Mouse (Mus musculus): Measurements from ENCODE around the gene Pm20d1.
"Not testable (repeated sequence)": the region's sequence is repeated elsewhere in the genome, so short reads cannot be mapped to it uniquely, and the experiment has no call there.

Gene Pm20d1

DNA sequence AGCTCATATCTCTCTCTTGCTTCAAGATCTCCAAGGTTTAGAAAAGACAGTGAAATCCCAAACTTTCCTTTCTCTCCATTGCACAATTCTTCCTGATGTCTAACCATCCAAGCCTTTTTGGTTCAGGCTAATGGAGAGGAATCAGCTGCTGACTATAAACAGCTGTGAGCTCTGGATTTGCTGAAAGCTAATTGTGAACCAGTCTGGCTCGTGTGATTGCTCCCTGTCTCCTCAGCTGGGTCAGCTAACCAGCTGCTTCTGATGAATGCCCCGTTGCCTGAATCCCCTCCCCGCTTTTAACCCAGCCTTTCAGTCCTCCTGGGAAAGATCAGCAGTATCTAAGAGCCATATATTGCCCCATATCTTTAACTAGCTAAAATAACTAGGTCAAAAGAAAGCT, 2.6 kb upstream of the Pm20d1 start:
- DNase-seq (ENCODE audit: low read depth, low spot score): no peak

DNA sequence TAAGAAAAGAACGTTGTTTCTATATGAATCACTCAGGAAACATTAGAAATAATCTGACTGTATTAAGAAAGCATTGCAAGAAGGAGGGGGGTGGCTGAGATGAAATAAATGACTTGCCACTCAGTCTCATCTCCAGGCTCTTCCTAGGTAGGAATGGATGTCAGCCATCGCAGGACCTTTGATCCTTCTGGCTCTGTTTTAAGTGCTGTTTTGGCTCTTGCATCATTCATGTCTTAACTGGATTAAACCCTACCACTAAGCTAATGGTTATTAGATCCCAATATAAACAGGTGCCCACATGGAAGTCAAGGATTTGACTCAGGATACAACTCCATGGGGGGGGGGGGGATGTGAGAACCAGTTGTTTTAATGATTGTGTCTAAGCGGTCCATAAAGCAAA, 2.0 kb upstream of the Pm20d1 start:
- no peak for DNase-seq (ENCODE audit: low read depth, low spot score)

GRCm38 (mm10) chr1:131800001-131800400, 2.8 kb downstream of the Pm20d1 start:
- no peak for DNase-seq (ENCODE audit: low read depth, low spot score)

- no peak for DNase-seq (ENCODE audit: low read depth, low spot score)
Observed at GRCm38 (mm10) chr1:131801071-131801470, 3.9 kb downstream of the Pm20d1 start.

DNA sequence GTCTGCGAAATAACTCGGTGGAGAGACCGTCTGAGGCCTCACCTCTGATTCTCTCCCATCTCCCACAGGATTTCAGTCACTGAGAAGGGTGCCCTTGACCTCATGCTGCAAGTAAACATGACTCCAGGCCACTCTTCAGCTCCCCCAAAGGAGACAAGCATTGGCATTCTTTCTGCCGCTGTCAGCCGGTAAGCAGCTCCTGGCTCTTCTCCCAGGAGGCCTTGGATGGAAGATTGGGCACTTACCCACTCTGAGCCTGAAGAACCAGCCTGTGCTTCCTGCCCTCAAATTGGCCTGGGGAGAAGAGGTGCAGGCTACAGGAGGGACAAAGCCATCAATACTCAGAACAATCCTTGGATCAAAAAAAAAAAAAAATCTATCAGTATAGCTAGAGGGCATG, 5.5 kb downstream of the Pm20d1 start:
- DNase-seq (ENCODE audit: low read depth, low spot score): no peak

DNA sequence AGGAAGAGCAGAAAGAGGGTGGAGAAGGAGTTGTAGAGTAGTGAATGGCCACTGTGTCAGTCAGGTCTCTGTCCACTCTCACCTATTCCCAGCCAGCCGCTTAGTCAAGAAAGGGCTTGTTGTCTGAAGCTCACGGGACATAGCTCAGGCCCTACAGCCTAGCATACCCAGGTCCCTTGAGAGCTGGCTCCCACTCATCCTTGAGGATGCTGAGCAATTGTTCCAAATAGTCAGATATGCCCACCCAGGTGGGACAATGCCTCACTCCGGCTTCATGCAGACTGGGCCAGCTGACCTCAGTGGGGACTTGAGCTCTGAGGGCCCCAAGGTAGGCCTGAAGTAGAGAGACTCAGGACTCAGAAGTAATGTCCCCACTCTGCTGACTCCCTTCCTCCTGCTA, 7.0 kb downstream of the Pm20d1 start:
- no peak for DNase-seq (ENCODE audit: low read depth, low spot score)

- DNase-seq (ENCODE audit: low read depth, low spot score): no peak
Observed at GRCm38 (mm10) chr1:131808986-131809385, 11.8 kb downstream of the Pm20d1 start.

- no peak for DNase-seq (ENCODE audit: low read depth, low spot score)
Observed at GRCm38 (mm10) chr1:131809651-131810050, 12.5 kb downstream of the Pm20d1 start.

- no peak for DNase-seq (ENCODE audit: low read depth, low spot score)
Observed at GRCm38 (mm10) chr1:131811393-131811792, 14.2 kb downstream of the Pm20d1 start.

GRCm38 (mm10) chr1:131812006-131812405, 14.8 kb downstream of the Pm20d1 start:
- no peak for DNase-seq (ENCODE audit: low read depth, low spot score)

DNA sequence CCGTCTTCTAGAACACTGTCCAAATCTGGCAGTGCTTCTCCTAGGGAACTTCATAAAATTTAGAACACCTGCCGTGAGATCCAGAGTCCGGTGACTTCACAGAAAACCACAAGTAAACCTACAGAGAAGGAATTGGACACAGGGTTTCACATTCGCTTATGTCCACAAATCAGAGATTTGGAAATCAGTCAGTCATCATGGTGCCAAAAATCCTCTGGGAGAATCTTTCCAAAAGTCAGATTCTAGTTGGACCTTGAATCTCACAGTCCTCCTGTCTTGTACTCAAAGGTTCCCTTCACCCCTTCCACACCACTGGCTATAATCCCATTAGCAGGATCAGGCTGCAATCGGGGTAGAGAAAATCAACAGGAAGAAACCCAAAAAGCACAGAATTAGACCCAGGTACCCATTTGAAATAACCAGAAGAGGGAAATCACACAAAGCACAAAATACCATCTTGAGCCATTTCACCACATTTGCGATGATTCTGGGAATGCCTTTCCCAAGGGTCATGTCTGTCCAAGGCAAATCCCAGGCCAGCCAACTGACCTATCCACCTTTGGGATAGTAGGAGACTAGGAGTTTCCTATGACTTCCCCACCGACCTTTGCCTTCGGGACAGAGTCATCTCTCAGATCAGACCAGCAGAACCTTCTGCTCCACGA, 15.6 kb downstream of the Pm20d1 start:
- DNase-seq (ENCODE audit: low read depth, low spot score): no peak

DNA sequence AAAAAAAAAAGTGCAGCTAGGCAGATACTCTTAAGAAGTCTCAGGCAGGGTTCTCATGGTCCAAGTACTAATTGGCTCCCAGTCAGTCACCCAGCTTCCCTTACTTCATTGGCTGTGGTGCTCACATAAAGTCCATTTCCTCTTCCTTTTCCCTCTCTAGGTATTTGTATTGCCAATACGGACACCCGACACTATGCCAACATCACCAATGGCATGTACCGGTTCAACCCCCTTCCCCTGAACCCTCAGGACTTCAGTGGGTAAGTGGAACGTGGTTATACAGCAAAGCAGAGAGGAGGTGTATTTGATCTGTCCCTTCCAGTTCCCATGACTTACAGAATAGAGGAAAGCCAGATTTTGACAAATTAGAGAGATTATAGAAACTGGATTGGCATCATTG, 16.6 kb downstream of the Pm20d1 start:
- no peak for DNase-seq (ENCODE audit: low read depth, low spot score)

GRCm38 (mm10) chr1:131814191-131814590, 17.0 kb downstream of the Pm20d1 start:
- DNase-seq (ENCODE audit: low read depth, low spot score): no peak

DNA sequence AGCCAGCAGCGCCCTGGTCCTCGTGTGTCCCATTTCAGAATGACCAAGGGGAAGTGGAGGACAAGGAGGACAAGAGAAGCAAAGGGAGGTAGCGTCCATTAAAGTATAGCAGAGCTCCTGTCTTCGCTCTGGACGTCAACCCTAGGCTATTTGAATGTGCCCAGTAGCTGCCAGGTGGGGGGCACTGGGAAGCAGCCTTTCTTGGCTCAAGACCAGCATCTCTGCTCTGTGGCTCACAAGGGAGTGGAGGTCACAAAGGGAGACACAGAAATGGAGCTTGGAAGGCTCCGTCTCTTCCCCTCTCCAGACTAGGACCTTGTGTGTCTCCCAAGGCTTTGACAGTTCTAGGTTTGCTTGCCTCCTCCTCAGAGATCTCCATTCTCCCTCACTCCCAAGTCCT, 19.7 kb downstream of the Pm20d1 start:
- DNase-seq (ENCODE audit: low read depth, low spot score): no peak

- DNase-seq (ENCODE audit: low read depth, low spot score): not testable (repeated sequence)
Observed at GRCm38 (mm10) chr1:131820353-131820752, 23.2 kb downstream of the Pm20d1 start.

- DNase-seq (ENCODE audit: low read depth, low spot score): peak; percentile 46
Observed at GRCm38 (mm10) chr1:131820887-131821328, 23.7 kb downstream of the Pm20d1 start.

- DNase-seq (ENCODE audit: low read depth, low spot score): no peak
Observed at GRCm38 (mm10) chr1:131822292-131822691, 25.1 kb downstream of the Pm20d1 start.

GRCm38 (mm10) chr1:131822856-131823492, 25.8 kb downstream of the Pm20d1 start:
- no peak for DNase-seq (ENCODE audit: low read depth, low spot score)

DNA sequence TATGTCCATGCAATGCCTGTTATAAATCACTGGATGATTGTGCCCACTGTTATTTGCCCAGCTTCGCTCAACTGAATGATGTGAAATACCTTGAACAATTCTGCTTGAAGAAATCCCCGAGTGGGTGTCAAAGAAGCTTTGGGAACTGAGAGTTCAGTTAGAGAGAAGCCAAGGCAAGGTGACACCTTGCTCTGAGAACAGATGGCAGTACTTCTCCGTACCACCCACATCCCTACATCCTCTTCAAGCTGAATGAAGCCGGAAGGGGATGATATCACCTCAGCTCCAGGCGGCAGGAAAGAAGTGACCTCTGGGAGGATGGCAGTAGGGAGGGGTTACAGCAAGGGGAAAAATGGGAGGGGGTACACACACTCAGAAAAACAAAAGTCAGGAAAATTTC, 26.4 kb downstream of the Pm20d1 start:
- no peak for DNase-seq (ENCODE audit: low read depth, low spot score)

DNA sequence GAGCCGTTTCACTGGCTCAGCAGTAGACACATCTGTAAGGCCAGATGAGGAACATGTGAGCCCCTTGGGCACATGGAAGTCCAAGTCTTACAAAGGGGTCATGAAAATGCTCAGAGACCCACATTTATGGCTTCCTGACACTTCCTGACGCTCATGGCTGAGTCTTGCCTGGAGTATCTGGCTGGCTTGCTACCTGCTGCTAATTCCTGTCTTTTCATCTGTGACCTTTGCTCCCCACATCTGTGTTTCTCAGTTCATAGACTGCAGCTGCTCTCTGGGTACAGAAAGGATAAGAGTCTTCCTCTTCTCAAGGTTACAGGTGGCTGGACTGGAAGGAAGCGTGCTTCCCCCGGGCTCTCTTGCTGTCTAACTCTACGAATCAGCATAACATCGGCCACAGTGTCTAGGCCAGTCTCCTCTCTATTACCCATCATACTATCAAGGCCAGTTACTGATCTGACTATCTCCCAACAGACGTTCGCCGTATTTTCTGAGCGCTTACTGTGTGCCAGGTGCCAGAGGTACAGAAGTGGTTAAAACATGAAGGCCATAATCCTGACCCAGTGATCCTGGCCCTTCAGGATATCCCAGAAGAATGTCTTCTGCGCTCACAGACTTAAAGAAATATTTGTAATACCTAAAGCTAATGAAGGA, 27.5 kb downstream of the Pm20d1 start:
- DNase-seq (ENCODE audit: low read depth, low spot score): no peak

GRCm38 (mm10) chr1:131827207-131827786, 30.1 kb downstream of the Pm20d1 start, which contains the start of gene Slc41a1:
Slc41a1 (plus strand) TSS chr1:131827493.
- DNase-seq (ENCODE audit: low read depth, low spot score): peak; percentile 67

- peak; percentile 96 for DNase-seq (ENCODE audit: low read depth, low spot score)
Observed at GRCm38 (mm10) chr1:131827787-131828258, 30.6 kb downstream of the Pm20d1 start.
